ENCODE assay signal across 21 mouse cellular contexts in the genomic region with DNA sequence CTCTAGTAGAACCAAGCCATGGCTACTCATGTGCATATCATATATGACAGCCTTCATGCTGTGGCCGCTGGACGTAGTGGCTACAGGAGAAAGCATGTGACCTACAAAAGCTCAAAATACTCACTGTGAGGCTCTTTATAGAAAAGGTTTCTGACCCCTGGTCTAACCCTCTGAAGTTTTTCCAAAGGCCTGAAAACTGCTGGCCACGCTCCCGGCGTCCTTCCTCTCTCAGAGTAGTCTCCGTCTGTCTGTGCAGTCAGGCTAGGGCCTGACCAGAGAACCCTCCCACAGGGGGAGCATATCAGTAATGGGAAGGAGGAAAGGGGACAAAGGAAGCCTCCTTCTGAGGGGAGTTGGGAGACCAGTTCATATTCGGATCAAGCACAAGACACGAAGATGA.
A peak's percentile ranks its signal among the peaks of the same experiment; 100 is the strongest.
DNase-seq lines count a peak whose midpoint lies in the region; ATAC-seq and TF ChIP-seq lines count a peak whose summit lies in the region.
"Had no signal": no experiment of that assay in that cellular context is flagged by ENCODE, and none has a peak within 500 bp of the region (broad histone marks: within the 10 kb centered on the region; RNA-seq: fewer than 3 reads in every experiment).

No protein-coding gene starts in this region.

- no peak for TF ChIP-seq CTCF in heart, adult 2 months (IDR thresholded peaks at IDR 0.05)

- H3K27ac ChIP-seq in heart, adult 2 months, result peak overlapping the region; percentile 83
- no peak overlapping the region for H3K27ac ChIP-seq in kidney, embryonic 16.5 days (ENCODE audit: low read length)
- no peak overlapping the region for H3K27ac ChIP-seq in kidney, embryonic 14.5 days (ENCODE audit: low read depth, low read length)
- peak overlapping the region; percentile 78 for H3K27ac ChIP-seq in brown adipose tissue, adult 24 weeks (replicated peaks; ENCODE audit: low read depth, low read length)
- H3K27ac ChIP-seq: embryonic facial prominence, embryonic 15.5 days; heart, embryonic 13.5 days; hindbrain, embryonic 15.5 days; intestine, embryonic 15.5 days had no signal

- 0 out of 2 replicates have a peak, but pooled peaks cover 2% of the 10 kb centered on the region for H3K36me3 ChIP-seq in heart, adult 2 months (ENCODE audit: control insufficient read depth, insufficient read depth, low read length)
- no peaks in the 10 kb centered on the region for H3K36me3 ChIP-seq in kidney, embryonic 16.5 days (ENCODE audit: insufficient read depth, low read length)
- no peaks in the 10 kb centered on the region for H3K36me3 ChIP-seq in kidney, embryonic 14.5 days (ENCODE audit: control insufficient read depth, insufficient read depth, low read length)
- H3K36me3 ChIP-seq: embryonic facial prominence, embryonic 15.5 days; heart, embryonic 13.5 days; hindbrain, embryonic 15.5 days; intestine, embryonic 15.5 days had no signal

- peak in 1 of 2 experiments; percentile 26 for DNase-seq in heart, adult 2 months
- DNase-seq in heart, postnatal 14 days, result no peak
- peak; percentile 51 for DNase-seq in kidney, postnatal 14 days
- no peak for DNase-seq in lung, postnatal 36 days
- DNase-seq: adrenal gland, postnatal 10 days; cerebellum, adult 11-12 months; cerebellum, postnatal 14 days; left cerebral cortex, postnatal 4 days; liver; lung, adult 18-20 months; lung, postnatal 14 days; right cerebral cortex, postnatal 14 days; thymus, adult 2 months had no signal

- H3K9me3 ChIP-seq in kidney, embryonic 16.5 days (ENCODE audit: low read length), result no peaks in the 10 kb centered on the region
- H3K9me3 ChIP-seq in kidney, embryonic 14.5 days (ENCODE audit: control insufficient read depth, low read length), result no peaks in the 10 kb centered on the region
- H3K9me3 ChIP-seq: embryonic facial prominence, embryonic 15.5 days; heart, embryonic 13.5 days; hindbrain, embryonic 15.5 days; intestine, embryonic 15.5 days had no signal

- H3K27me3 ChIP-seq in heart, adult 2 months (ENCODE audit: control insufficient read depth, insufficient read depth, low read length), result no peaks in the 10 kb centered on the region
- no peaks in the 10 kb centered on the region for H3K27me3 ChIP-seq in kidney, embryonic 16.5 days (ENCODE audit: insufficient read depth, low read length)
- no peaks in the 10 kb centered on the region for H3K27me3 ChIP-seq in kidney, embryonic 14.5 days (ENCODE audit: control insufficient read depth, insufficient read depth, low read length)
- H3K27me3 ChIP-seq: embryonic facial prominence, embryonic 15.5 days; heart, embryonic 13.5 days; hindbrain, embryonic 15.5 days; intestine, embryonic 15.5 days had no signal

- H3K79me2 ChIP-seq in heart, adult 2 months (replicated peaks; ENCODE audit: control insufficient read depth, insufficient read depth, low read length), result no peaks in the 10 kb centered on the region

- WGBS in heart, adult 2 months, result 43% methylated on average over 8 of the region's 8 CpGs
- WGBS in kidney, embryonic 16.5 days, result 83% methylated on average over 8 of the region's 8 CpGs
- 81% methylated on average over 8 of the region's 8 CpGs for WGBS in kidney, embryonic 14.5 days

- no peak overlapping the region for H3K4me3 ChIP-seq in heart, adult 2 months
- H3K4me3 ChIP-seq in kidney, embryonic 16.5 days (ENCODE audit: low read length), result no peak overlapping the region
- no peak overlapping the region for H3K4me3 ChIP-seq in kidney, embryonic 14.5 days (ENCODE audit: low read length)
- H3K4me3 ChIP-seq in brown adipose tissue, adult 24 weeks (ENCODE audit: insufficient read depth, low read depth, low read length), result no peak overlapping the region
- H3K4me3 ChIP-seq: embryonic facial prominence, embryonic 15.5 days; heart, embryonic 13.5 days; hindbrain, embryonic 15.5 days; intestine, embryonic 15.5 days had no signal

- TF ChIP-seq EP300 in heart, adult 2 months (IDR thresholded peaks at IDR 0.05; ENCODE audit: insufficient read depth, low read depth, low read length), result no peak

- TF ChIP-seq POLR2A in heart, adult 2 months (IDR thresholded peaks at IDR 0.05; ENCODE audit: insufficient read depth, low read depth, low read length), result no peak

- H3K4me2 ChIP-seq in kidney, embryonic 16.5 days (replicated peaks; ENCODE audit: low read depth, low read length), result no peak overlapping the region
- H3K4me2 ChIP-seq in kidney, embryonic 14.5 days (replicated peaks; ENCODE audit: low read depth, low read length), result no peak overlapping the region
- H3K4me2 ChIP-seq: embryonic facial prominence, embryonic 15.5 days; heart, embryonic 13.5 days; hindbrain, embryonic 15.5 days; intestine, embryonic 15.5 days had no signal

- ATAC-seq in kidney, embryonic 16.5 days (ENCODE audit: low FRiP score, low TSS enrichment), result 0 out of 2 replicates have a peak, but pooled peaks have one; percentile 31
- no peak for ATAC-seq in kidney, embryonic 14.5 days (ENCODE audit: low FRiP score, low TSS enrichment)
- ATAC-seq: forebrain, embryonic 16.5 days; intestine, embryonic 15.5 days had no signal

- H3K4me1 ChIP-seq in heart, adult 2 months (ENCODE audit: control insufficient read depth, insufficient read depth, low read length), result peaks cover 21% of the 10 kb centered on the region
- no peaks in the 10 kb centered on the region for H3K4me1 ChIP-seq in kidney, embryonic 16.5 days (ENCODE audit: insufficient read depth, low read length)
- no peaks in the 10 kb centered on the region for H3K4me1 ChIP-seq in kidney, embryonic 14.5 days (ENCODE audit: control insufficient read depth, insufficient read depth, low read length)
- peaks cover 17% of the 10 kb centered on the region for H3K4me1 ChIP-seq in brown adipose tissue, adult 24 weeks (ENCODE audit: control insufficient read depth, insufficient read depth, insufficient read length, low read length)
- H3K4me1 ChIP-seq: embryonic facial prominence, embryonic 15.5 days; intestine, embryonic 15.5 days had no signal

- no peak overlapping the region for H3K9ac ChIP-seq in heart, adult 2 months (ENCODE audit: low read depth, low read length)
- H3K9ac ChIP-seq in kidney, embryonic 16.5 days (replicated peaks; ENCODE audit: low read length), result no peak overlapping the region; the same call in 1 of the 2 replicates
- H3K9ac ChIP-seq in kidney, embryonic 14.5 days (ENCODE audit: low read depth, low read length), result no peak overlapping the region
- H3K9ac ChIP-seq: embryonic facial prominence, embryonic 15.5 days; heart, embryonic 13.5 days; hindbrain, embryonic 15.5 days; intestine, embryonic 15.5 days had no signal

- intact Hi-C loops in heart, adult 2 months (cut with DNase I), result no loop called here
- intact Hi-C loops in heart, postnatal 14 days (cut with DNase I), result no loop called here

Comparison
In these comparisons a context has a peak if more than half of its experiments do, and no peak if none do; other contexts are left out.
1. H3K27ac ChIP-seq: peak in heart, adult 2 months (single experiment) and brown adipose tissue, adult 24 weeks (single experiment); none in kidney, embryonic 16.5 days (single experiment) and kidney, embryonic 14.5 days (single experiment).